Mouse (Mus musculus) C2C12 (cell line): ENCODE measurements around the gene Rnf5. TPM values are rescaled to one million over a fixed set of nuclear protein-coding genes. Genes with fewer than 3 reads are reported as not detected.

Experiments used
- H3K27me3 ChIP-seq: one replicate; pipeline ENCODE4 v1.6.1; 2011; ENCODE audit not compliant: control insufficient read depth, insufficient read depth, insufficient read length
- H3K36me3 ChIP-seq: one replicate; pipeline ENCODE4 v1.6.1; 2011; ENCODE audit not compliant: control insufficient read depth, insufficient read depth
- H3K4me3 ChIP-seq: one replicate; pipeline ENCODE4 v1.5.1; 2011; ENCODE audit warnings: mild to moderate bottlenecking, control low read depth; ENCODE audit not compliant: poor library complexity, insufficient read depth, severe bottlenecking
- H3K79me2 ChIP-seq: one replicate; pipeline ENCODE4 v1.6.1; 2011; ENCODE audit not compliant: control insufficient read depth, insufficient read depth
- H3K79me3 ChIP-seq: one replicate; pipeline ENCODE4 v1.6.1; 2011; ENCODE audit warnings: low read depth, control low read depth
- H3ac ChIP-seq: one replicate; pipeline ENCODE3; 2011; ENCODE audit warnings: low read depth; ENCODE audit not compliant: control insufficient read depth, insufficient read length
- CEBPB ChIP-seq: IDR thresholded peaks from one replicate; pipeline ENCODE4 v1.6.1; 2011; ENCODE audit warnings: low read depth, mild to moderate bottlenecking, control low read depth, moderate library complexity
- CTCF ChIP-seq: IDR thresholded peaks from one replicate; pipeline ENCODE4 v1.5.1; 2011; ENCODE audit not compliant: control insufficient read depth, insufficient read depth, insufficient read length
- FOSL1 ChIP-seq: IDR thresholded peaks from one replicate; pipeline ENCODE4 v1.8.0; 2011; ENCODE audit warnings: mild to moderate bottlenecking, low read length; ENCODE audit not compliant: poor library complexity, insufficient read depth, severe bottlenecking
- MAX ChIP-seq: IDR thresholded peaks from one replicate; pipeline ENCODE4 v1.6.1; 2011; ENCODE audit warnings: mild to moderate bottlenecking, control low read depth
- MYOD1 ChIP-seq: IDR thresholded peaks from one replicate; pipeline ENCODE4 v1.6.1; 2011; ENCODE audit warnings: low read depth; ENCODE audit not compliant: control insufficient read depth, insufficient read length
- MYOG ChIP-seq: IDR thresholded peaks from one replicate; pipeline ENCODE4 v1.6.1; 2011; ENCODE audit not compliant: control insufficient read depth, insufficient read length; ENCODE audit errors: extremely low read depth
- USF1 ChIP-seq: IDR thresholded peaks from one replicate; pipeline ENCODE4 v1.6.1; 2011; ENCODE audit warnings: low read depth, mild to moderate bottlenecking, control low read depth, moderate library complexity
- polyA plus RNA-seq: library from polyadenylated mRNA; unstranded; fragments of >200 nt; fragmentation: generic; extraction: Trizol; gene quantifications from one replicate; pipeline ENCODE4 v1.2.1, GENCODE M21; 2012; ENCODE audit warnings: missing spikeins

Gene Rnf5
- polyA plus RNA-seq, 1 experiment, result 37.1 TPM

- TF ChIP-seq USF1 (no peak), CEBPB (no peak), CTCF (no peak), MYOD1 (no peak), FOSL1 (no peak), MAX (no peak), MYOG (no peak)
- Histone ChIP-seq H3K4me3 (no peak overlapping the region), H3K79me2 (no peaks in the 10 kb centered on the region), H3K36me3 (no peaks in the 10 kb centered on the region), H3ac (no peak overlapping the region), H3K27me3 (peaks cover 50% of the 10 kb centered on the region), H3K79me3 (no peaks in the 10 kb centered on the region)
These were observed 25.4 kb downstream of the Rnf5 start for GRCm38 (mm10) chr17:34578070-34578469.

- Histone ChIP-seq H3K4me3 (no peak overlapping the region), H3K36me3 (no peaks in the 10 kb centered on the region), H3K79me3 (no peaks in the 10 kb centered on the region), H3K79me2 (no peaks in the 10 kb centered on the region), H3ac (no peak overlapping the region), H3K27me3 (peaks cover 41% of the 10 kb centered on the region)
- no peak for TF ChIP-seq USF1
- no peak for TF ChIP-seq FOSL1
- TF ChIP-seq MYOD1, result no peak
- no peak for TF ChIP-seq CEBPB
- TF ChIP-seq CTCF, result no peak
- TF ChIP-seq MAX, result no peak
- TF ChIP-seq MYOG, result no peak
These were observed 26.9 kb downstream of the Rnf5 start for GRCm38 (mm10) chr17:34576577-34576976.

- Histone ChIP-seq H3K36me3 (no peaks in the 10 kb centered on the region), H3K27me3 (peaks cover 30% of the 10 kb centered on the region), H3K79me2 (no peaks in the 10 kb centered on the region), H3ac (no peak overlapping the region), H3K4me3 (no peak overlapping the region), H3K79me3 (no peaks in the 10 kb centered on the region)
- TF ChIP-seq CTCF (no peak), USF1 (no peak), MYOD1 (no peak), MAX (no peak), CEBPB (no peak), FOSL1 (no peak), MYOG (no peak)
These were observed 31.1 kb downstream of the Rnf5 start for GRCm38 (mm10) chr17:34572361-34572760.

- H3K36me3 ChIP-seq, result no peaks in the 10 kb centered on the region
- H3ac ChIP-seq, result no peak overlapping the region
- TF ChIP-seq MYOD1 (no peak), MAX (no peak), CTCF (no peak), CEBPB (no peak), USF1 (no peak), FOSL1 (no peak), MYOG (no peak)
- no peak overlapping the region for H3K4me3 ChIP-seq
- no peaks in the 10 kb centered on the region for H3K79me3 ChIP-seq
- no peaks in the 10 kb centered on the region for H3K79me2 ChIP-seq
- H3K27me3 ChIP-seq, result peaks cover 35% of the 10 kb centered on the region
These were observed 31.6 kb downstream of the Rnf5 start for GRCm38 (mm10) chr17:34571875-34572274.

- Histone ChIP-seq H3K79me3 (no peaks in the 10 kb centered on the region), H3K36me3 (no peaks in the 10 kb centered on the region), H3K4me3 (no peak overlapping the region), H3K79me2 (no peaks in the 10 kb centered on the region), H3ac (no peak overlapping the region), H3K27me3 (peaks cover 44% of the 10 kb centered on the region)
- TF ChIP-seq MYOG (no peak), MAX (no peak), CTCF (no peak), USF1 (no peak), FOSL1 (no peak), MYOD1 (no peak), CEBPB (no peak)
These were observed 33.6 kb downstream of the Rnf5 start for GRCm38 (mm10) chr17:34569919-34570318.

- H3K4me3 ChIP-seq, result no peak overlapping the region
- no peaks in the 10 kb centered on the region for H3K79me3 ChIP-seq
- no peaks in the 10 kb centered on the region for H3K79me2 ChIP-seq
- H3K27me3 ChIP-seq, result peaks cover 48% of the 10 kb centered on the region
- H3K36me3 ChIP-seq, result no peaks in the 10 kb centered on the region
- TF ChIP-seq CEBPB (no peak), MYOG (no peak), CTCF (no peak), FOSL1 (no peak), USF1 (no peak), MYOD1 (no peak), MAX (no peak)
- no peak overlapping the region for H3ac ChIP-seq
These were observed 35.1 kb downstream of the Rnf5 start for GRCm38 (mm10) chr17:34568421-34568820.
